Mouse (Mus musculus): ENCODE measurements around the gene Enpep.

DNA sequence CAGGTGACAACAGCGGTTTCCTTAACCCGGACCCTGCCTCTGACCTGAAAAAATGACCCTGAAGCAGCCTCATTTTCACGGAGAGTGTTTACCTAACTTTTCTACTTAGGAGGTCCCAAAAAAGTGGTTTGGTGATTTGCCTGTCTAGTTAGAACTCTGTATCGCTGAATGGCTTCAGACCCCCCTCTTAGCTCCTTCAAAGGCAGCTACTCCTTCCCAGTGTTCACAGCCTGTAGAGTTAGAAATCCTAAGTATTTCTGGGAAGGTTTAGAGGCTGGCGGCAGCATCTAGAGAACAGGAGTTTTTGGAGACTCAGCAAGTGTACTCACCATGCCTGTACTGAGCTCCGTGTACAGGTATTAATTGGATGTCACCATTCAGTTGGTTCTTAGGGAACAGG, 105.8 kb downstream of the Enpep start:
- TF ChIP-seq CTCF (IDR thresholded peaks at IDR 0.05; ENCODE audit: borderline replicate concordance, extremely low read depth, insufficient read depth, insufficient read length), result no peak
- no peak for TF ChIP-seq POLR2A (IDR thresholded peaks at IDR 0.05; ENCODE audit: borderline replicate concordance, extremely low read depth, insufficient read depth, insufficient read length, poor library complexity, severe bottlenecking)
